Mouse (Mus musculus) kidney, embryonic 16.5 days (tissue): Measurements from ENCODE around the gene Retreg1. TPM values are rescaled to one million over a fixed set of nuclear protein-coding genes. Genes with fewer than 3 reads are reported as not detected.

ENCODE experiments used
- ATAC-seq: fragments of 200-750 bp; cut with Nextera tagmentation; 2 replicates; pipeline ENCODE4 v1.8.0; 2017; ENCODE audit warnings: moderate TSS enrichment; ENCODE audit not compliant: low FRiP score, low TSS enrichment
- H3K27ac ChIP-seq: fragments of 300-500 bp; sonication (generic); 2 replicates; pipeline ENCODE4 v1.5.1; 2014; ENCODE audit warnings: low read length
- H3K27me3 ChIP-seq: fragments of 300-500 bp; sonication (generic); 2 replicates; pipeline ENCODE4 v1.6.1; 2014; ENCODE audit warnings: low read length, control low read depth, mixed read lengths; ENCODE audit not compliant: insufficient read depth
- H3K36me3 ChIP-seq: fragments of 300-500 bp; sonication (generic); 2 replicates; pipeline ENCODE4 v1.6.1; 2014; ENCODE audit warnings: low read length, control low read depth, mixed read lengths; ENCODE audit not compliant: insufficient read depth
- H3K4me1 ChIP-seq: fragments of 300-500 bp; sonication (generic); 2 replicates; pipeline ENCODE4 v1.6.1; 2014; ENCODE audit warnings: low read length, control low read depth, mixed read lengths; ENCODE audit not compliant: insufficient read depth
- H3K4me2 ChIP-seq: fragments of 300-500 bp; sonication (generic); replicated peaks from 2 replicates; pipeline ENCODE4 v1.6.1; 2014; ENCODE audit warnings: low read depth, low read length
- H3K4me3 ChIP-seq: fragments of 300-500 bp; sonication (generic); 2 replicates; pipeline ENCODE4 v1.5.1; 2014; ENCODE audit warnings: mild to moderate bottlenecking, low read length
- H3K9ac ChIP-seq: fragments of 300-500 bp; sonication (generic); replicated peaks from 2 replicates; pipeline ENCODE4 v1.6.1; 2014; ENCODE audit warnings: low read length
- H3K9me3 ChIP-seq: fragments of 300-500 bp; sonication (generic); 2 replicates; pipeline ENCODE4 v1.6.1; 2016; ENCODE audit warnings: low read length, control low read depth
- WGBS: fragments of 180-500 bp; shearing (Covaris S2); extraction: QIAGEN DNeasy Blood & Tissue Kit; methylation state at CpG from one replicate; pipeline ENCODE4 v1.1.7; 2014; 5-methylcytosine and 5-hydroxymethylcytosine counted together
- polyA plus RNA-seq: library from polyadenylated mRNA; unstranded; fragments of >200 nt; fragmentation: Nextera tagmentation; extraction: Ambion mirVana; gene quantifications from 2 replicates; pipeline ENCODE4 v1.2.1, GENCODE M21; 2015

Retreg1 gene
- polyA plus RNA-seq, 1 experiment from 2014 or later, result 21.5 TPM

DNA sequence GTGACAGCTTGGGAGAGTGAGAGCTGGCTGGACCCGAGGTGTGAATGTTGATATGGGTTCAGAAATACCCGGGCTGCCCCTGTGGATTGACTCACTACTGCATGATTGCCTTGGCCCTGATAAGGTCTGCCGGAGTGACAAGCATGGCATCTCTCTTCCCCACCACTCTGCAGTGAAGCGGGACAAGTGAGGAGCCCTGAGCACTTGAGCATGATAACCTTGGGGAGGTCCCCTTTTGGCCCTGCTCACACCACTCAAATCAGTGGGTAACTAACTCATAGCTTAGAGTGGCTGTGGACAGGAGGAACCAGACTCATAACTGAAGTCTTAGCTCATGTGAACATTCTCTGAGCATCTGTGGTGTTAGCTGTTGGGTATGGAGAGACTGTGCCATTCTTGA, 77.0 kb downstream of the Retreg1 start:
- Histone ChIP-seq H3K27me3 (no peaks in the 10 kb centered on the region), H3K9ac (no peak overlapping the region), H3K27ac (no peak overlapping the region), H3K9me3 (no peaks in the 10 kb centered on the region), H3K4me3 (no peak overlapping the region), H3K36me3 (no peaks in the 10 kb centered on the region), H3K4me1 (peaks cover 13% of the 10 kb centered on the region), H3K4me2 (no peak overlapping the region)
- WGBS, result 66% methylated on average over 4 of the region's 4 CpGs
- no peak for ATAC-seq

DNA sequence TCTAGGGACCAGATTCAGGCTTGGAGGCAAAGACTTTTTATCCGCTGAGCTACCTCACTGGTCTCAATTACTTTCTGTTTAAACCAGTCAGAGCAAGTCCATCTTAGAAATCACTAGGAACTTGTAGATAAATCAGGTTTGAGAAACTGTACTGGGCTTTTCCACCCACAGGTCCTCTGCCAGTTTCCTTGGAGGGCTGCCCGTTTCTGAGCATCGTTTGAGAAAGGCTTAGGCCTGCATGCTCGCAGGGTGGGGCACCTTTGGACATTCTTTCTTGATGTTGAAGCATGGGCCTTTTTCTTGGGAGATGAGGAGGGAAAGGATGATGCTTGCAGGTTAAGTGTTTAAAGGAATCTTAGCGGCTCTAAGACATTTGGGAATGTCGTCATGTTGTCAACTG, 77.9 kb downstream of the Retreg1 start:
- peaks cover 5% of the 10 kb centered on the region for H3K4me1 ChIP-seq
- no peak for ATAC-seq
- H3K9ac ChIP-seq, result no peak overlapping the region
- H3K4me2 ChIP-seq, result no peak overlapping the region
- no peaks in the 10 kb centered on the region for H3K27me3 ChIP-seq
- no peaks in the 10 kb centered on the region for H3K9me3 ChIP-seq
- no peak overlapping the region for H3K4me3 ChIP-seq
- WGBS, result 84% methylated on average over 6 of the region's 6 CpGs
- H3K27ac ChIP-seq, result no peak overlapping the region
- no peaks in the 10 kb centered on the region for H3K36me3 ChIP-seq

DNA sequence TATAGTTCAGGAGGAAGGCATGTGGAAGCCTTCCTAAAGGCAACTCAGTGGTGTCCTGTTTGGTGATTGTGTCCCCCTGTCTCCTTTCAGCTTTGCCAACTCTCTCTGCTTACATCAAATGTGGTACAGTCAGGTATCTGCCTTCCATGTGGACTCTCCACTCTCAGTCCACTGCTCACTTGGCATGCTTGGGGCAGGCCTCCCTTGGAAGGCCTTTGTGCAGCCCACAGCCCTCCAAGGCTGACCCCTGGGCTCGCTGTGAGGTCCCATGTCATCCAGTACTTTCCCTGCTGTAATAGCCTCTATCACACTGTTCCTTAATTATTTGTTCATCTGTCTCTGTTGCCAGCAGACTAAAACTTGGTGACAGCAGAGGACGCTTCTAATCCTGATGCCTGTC, 79.0 kb downstream of the Retreg1 start:
- Histone ChIP-seq H3K4me1 (peaks cover 5% of the 10 kb centered on the region; the same call in 1 of the 2 replicates), H3K36me3 (no peaks in the 10 kb centered on the region), H3K27ac (no peak overlapping the region), H3K9ac (no peak overlapping the region), H3K9me3 (no peaks in the 10 kb centered on the region), H3K4me2 (no peak overlapping the region), H3K4me3 (no peak overlapping the region), H3K27me3 (no peaks in the 10 kb centered on the region)
- no peak; the same call in 1 of the 2 replicates for ATAC-seq
- 60% methylated on average over 2 of the region's 2 CpGs for WGBS

DNA sequence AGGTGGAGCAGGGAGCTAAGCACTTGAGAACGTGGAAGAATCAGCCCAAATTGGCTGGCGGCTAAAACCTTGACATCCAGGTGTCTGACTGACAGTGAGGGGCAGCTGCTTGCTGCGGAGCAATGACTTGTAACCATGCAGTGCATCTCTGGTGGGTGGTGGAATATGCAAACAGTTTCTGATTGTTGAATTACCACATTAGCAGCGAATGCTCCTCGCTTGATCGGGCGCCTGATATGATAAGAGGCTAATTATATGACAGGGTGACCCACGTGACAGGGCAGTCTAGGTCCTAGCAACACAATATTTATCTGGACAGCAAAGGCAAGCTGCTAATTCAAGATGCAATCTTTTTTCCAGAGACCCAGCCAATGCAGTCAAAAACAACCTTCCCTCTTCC, 80.9 kb downstream of the Retreg1 start:
- Histone ChIP-seq H3K27ac (no peak overlapping the region), H3K4me3 (no peak overlapping the region), H3K36me3 (no peaks in the 10 kb centered on the region), H3K9me3 (no peaks in the 10 kb centered on the region), H3K27me3 (no peaks in the 10 kb centered on the region), H3K4me1 (peaks cover 6% of the 10 kb centered on the region; the same call in 1 of the 2 replicates), H3K9ac (no peak overlapping the region), H3K4me2 (no peak overlapping the region)
- no peak for ATAC-seq
- WGBS, result 73% methylated on average over 8 of the region's 8 CpGs

- no peak overlapping the region for H3K4me2 ChIP-seq
- H3K36me3 ChIP-seq, result no peaks in the 10 kb centered on the region
- ATAC-seq, result 0 out of 2 replicates have a peak, but pooled peaks have one; percentile 15
- H3K27me3 ChIP-seq, result no peaks in the 10 kb centered on the region
- peaks cover 25% of the 10 kb centered on the region for H3K4me1 ChIP-seq
- H3K27ac ChIP-seq, result no peak overlapping the region
- H3K9me3 ChIP-seq, result no peaks in the 10 kb centered on the region
- H3K4me3 ChIP-seq, result no peak overlapping the region
- 73% methylated on average over 4 of the region's 4 CpGs for whole genome bisulfite sequencing
- H3K9ac ChIP-seq, result no peak overlapping the region
Measured at GRCm38 (mm10) chr15:25926171-25926570, 83.2 kb downstream of the Retreg1 start.

DNA sequence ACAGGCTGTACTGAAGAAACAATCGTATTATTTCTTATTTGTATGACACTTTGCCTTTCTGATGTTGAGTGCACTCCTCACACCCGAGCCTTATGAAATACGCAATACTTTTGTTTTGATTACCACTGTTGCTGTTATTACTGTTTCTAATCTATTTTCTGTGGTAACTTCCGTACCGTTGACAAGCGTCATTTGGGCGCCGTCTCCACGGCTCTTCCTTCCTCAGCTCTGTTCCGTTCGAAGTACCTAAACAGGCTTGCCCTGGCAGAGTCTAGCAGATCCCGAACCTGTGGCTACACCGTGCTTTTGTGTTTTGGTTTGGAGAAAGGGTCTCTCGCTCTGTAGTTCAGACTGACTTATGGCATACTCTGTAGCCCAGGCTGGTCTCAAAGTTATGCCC, 84.1 kb downstream of the Retreg1 start:
- 96% methylated on average over 14 of the region's 14 CpGs for WGBS
- Histone ChIP-seq H3K4me1 (peaks cover 25% of the 10 kb centered on the region), H3K9ac (no peak overlapping the region), H3K9me3 (no peaks in the 10 kb centered on the region), H3K27ac (no peak overlapping the region), H3K36me3 (no peaks in the 10 kb centered on the region), H3K27me3 (no peaks in the 10 kb centered on the region), H3K4me3 (no peak overlapping the region), H3K4me2 (no peak overlapping the region)
- no peak for ATAC-seq

GRCm38 (mm10) chr15:25928001-25928400, 85.0 kb downstream of the Retreg1 start:
- no peaks in the 10 kb centered on the region for H3K9me3 ChIP-seq
- WGBS, result 86% methylated on average over 8 of the region's 8 CpGs
- no peak overlapping the region for H3K4me3 ChIP-seq
- no peak overlapping the region for H3K27ac ChIP-seq
- no peak overlapping the region for H3K4me2 ChIP-seq
- peaks cover 30% of the 10 kb centered on the region for H3K4me1 ChIP-seq
- H3K36me3 ChIP-seq, result no peaks in the 10 kb centered on the region
- ATAC-seq, result no peak
- H3K27me3 ChIP-seq, result no peaks in the 10 kb centered on the region
- no peak overlapping the region for H3K9ac ChIP-seq

DNA sequence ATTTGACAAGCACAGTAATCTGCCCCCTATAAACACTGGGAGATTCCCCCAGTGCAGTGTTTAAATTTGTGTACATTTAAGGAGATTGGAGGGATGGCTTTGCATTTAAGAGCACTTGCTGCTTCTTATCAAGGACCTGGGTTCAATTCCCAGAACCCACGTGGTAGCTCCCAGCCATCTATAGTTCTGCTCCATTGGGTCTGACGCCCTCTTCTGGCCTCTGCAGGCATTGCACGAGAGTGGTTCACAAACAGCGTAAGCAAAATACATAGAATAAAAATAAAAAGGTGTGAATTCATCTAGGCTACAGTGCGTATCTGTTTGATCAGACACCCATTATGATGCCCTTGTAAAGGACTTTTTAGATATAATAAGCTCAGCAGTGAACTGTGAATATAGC, 85.9 kb downstream of the Retreg1 start:
- no peak overlapping the region for H3K27ac ChIP-seq
- WGBS, result 70% methylated on average over 5 of the region's 5 CpGs
- H3K4me3 ChIP-seq, result no peak overlapping the region
- H3K4me2 ChIP-seq, result no peak overlapping the region
- no peaks in the 10 kb centered on the region for H3K27me3 ChIP-seq
- no peak for ATAC-seq
- no peaks in the 10 kb centered on the region for H3K36me3 ChIP-seq
- peaks cover 35% of the 10 kb centered on the region for H3K4me1 ChIP-seq
- H3K9me3 ChIP-seq, result no peaks in the 10 kb centered on the region
- H3K9ac ChIP-seq, result no peak overlapping the region

DNA sequence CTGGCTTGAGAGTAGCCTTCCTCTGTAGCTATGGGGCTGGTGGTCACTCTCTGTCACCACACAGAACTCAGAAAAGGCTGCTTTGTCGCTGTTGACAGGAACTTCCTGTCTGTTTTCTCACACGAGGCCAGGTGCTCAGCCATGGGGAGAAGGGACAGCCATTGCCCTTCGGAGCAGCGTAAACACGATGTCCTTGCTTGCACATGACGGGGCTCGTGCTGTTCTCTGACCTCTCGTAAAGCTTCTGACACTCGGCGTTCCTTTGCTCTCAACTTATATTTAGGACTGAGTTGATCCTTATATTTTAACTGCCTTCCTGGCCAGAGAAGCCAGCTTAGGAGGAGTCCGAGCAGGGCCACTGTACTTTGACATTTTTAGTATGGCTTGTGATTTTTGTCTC, 86.5 kb downstream of the Retreg1 start:
- H3K4me2 ChIP-seq, result 0 out of 2 replicates have a peak overlapping the region, but pooled peaks have one; percentile 17
- peak; percentile 37; the same call in 1 of the 2 replicates for ATAC-seq

DNA sequence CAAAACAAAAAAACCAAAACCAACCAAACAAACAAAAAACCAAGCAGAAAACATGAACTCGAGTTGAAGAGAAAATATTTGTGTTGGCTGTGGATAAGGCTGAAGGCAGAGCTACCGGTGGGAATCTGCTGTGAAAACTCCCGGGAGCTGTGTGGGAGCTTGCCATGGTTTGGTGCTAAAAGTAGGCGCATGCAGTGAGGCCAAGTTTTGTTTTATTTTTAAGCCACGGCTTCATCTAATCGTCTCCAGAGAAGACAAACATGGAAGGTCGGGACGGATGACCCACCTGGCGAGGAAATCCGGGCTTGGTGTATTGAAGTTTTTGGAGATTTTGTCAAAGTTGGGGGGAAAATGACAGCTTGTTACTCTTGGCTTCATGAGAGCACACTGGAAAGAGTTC, 87.0 kb downstream of the Retreg1 start:
- 48% methylated on average over 10 of the region's 10 CpGs for WGBS
- Histone ChIP-seq H3K4me3 (no peak overlapping the region), H3K27ac (0 out of 2 replicates have a peak overlapping the region, but pooled peaks have one; percentile 2), H3K4me2 (no peak overlapping the region), H3K4me1 (peaks cover 32% of the 10 kb centered on the region), H3K9ac (no peak overlapping the region), H3K27me3 (no peaks in the 10 kb centered on the region), H3K9me3 (no peaks in the 10 kb centered on the region), H3K36me3 (no peaks in the 10 kb centered on the region)
- ATAC-seq, result no peak

More for the DNA sequence above, 86.5 kb downstream of the Retreg1 start:
- Histone ChIP-seq H3K9ac (no peak overlapping the region), H3K27ac (0 out of 2 replicates have a peak overlapping the region, but pooled peaks have one; percentile 40), H3K4me3 (no peak overlapping the region), H3K9me3 (no peaks in the 10 kb centered on the region), H3K27me3 (no peaks in the 10 kb centered on the region), H3K4me1 (peaks cover 32% of the 10 kb centered on the region), H3K36me3 (no peaks in the 10 kb centered on the region)
- 24% methylated on average over 11 of the region's 11 CpGs for WGBS
